Mouse (Mus musculus): ENCODE data around the gene 1700061G19Rik.

- TF ChIP-seq CTCF (IDR thresholded peaks at IDR 0.05; ENCODE audit: low read depth, low read length) (no peak), POLR2A (IDR thresholded peaks at IDR 0.05; ENCODE audit: insufficient read depth, low read length) (no peak)
These were observed 3.5 kb upstream of the 1700061G19Rik start for GRCm38 (mm10) chr17:56871767-56872166.
